Mouse (Mus musculus) ES-Bruce4 (cell line): ENCODE measurements at regions not wholly inside any gene's neighbourhood (a gene's known extent, or its start where the extent isn't known, plus 50 kb on each side); places are given as distances from the start of the nearest gene placed in this dataset.

ENCODE experiments used
- CTCF ChIP-seq: IDR thresholded peaks from one replicate; pipeline ENCODE4 v1.8.1; 2011; ENCODE audit warnings: low read depth, low read length
- POLR2A ChIP-seq: IDR thresholded peaks from one replicate; pipeline ENCODE4 v1.8.1; 2011; ENCODE audit warnings: low read length; ENCODE audit not compliant: insufficient read depth

DNA sequence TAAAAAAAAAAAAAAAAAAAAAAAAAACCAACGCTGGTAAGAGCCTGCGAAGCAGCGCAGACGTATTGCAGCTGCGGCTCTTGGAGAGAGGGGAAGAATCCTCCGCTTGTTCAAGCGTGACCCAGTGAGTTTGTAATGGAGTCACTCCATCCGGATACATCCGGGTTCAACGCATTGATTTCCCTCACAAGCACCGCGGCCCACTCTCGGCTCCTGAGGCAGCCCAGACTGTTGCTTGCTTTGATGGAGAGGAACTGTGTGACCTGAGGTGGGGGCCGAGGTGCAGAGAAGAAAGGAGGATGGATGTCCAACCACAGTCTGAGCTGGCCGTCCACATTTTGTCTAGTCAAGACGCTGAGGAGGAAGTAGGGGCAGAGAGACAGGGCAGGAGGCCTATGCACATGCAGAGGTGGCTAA is 68.0 kb upstream of the Arhgap5 start:
- TF ChIP-seq CTCF, result no peak
- TF ChIP-seq POLR2A, result no peak
